Mouse (Mus musculus): Measurements from ENCODE around the gene Cox5b. TPM values are rescaled to one million over a fixed set of nuclear protein-coding genes. Genes with fewer than 3 reads are reported as not detected.
A peak's percentile ranks its signal among the peaks of the same experiment; 100 is the strongest.
"Not testable (repeated sequence)": the region's sequence is repeated elsewhere in the genome, so short reads cannot be mapped to it uniquely, and the experiment has no call there.

Gene Cox5b
- polyA plus RNA-seq (2012; rRNA removed), result 400 and 450 TPM in 2 replicates

- peak; percentile 86 for DNase-seq (ENCODE audit: low spot score)
These were observed at the start of gene Cox5b for GRCm38 (mm10) chr1:36691271-36692155. Gene Cox5b, plus strand, starts transcription at chr1:36691449.

- no peak for DNase-seq (ENCODE audit: low spot score)
These were observed 47.2 kb upstream of the Cox5b start for GRCm38 (mm10) chr1:36643957-36644614.

- no peak for DNase-seq (ENCODE audit: low spot score)
These were observed 46.6 kb upstream of the Cox5b start for GRCm38 (mm10) chr1:36644615-36645007.

GRCm38 (mm10) chr1:36646285-36646684, 45.0 kb upstream of the Cox5b start:
- DNase-seq (ENCODE audit: low spot score), result no peak

GRCm38 (mm10) chr1:36647631-36648030, 43.6 kb upstream of the Cox5b start:
- DNase-seq (ENCODE audit: low spot score), result no peak

GRCm38 (mm10) chr1:36655039-36655438, 36.2 kb upstream of the Cox5b start:
- DNase-seq (ENCODE audit: low spot score), result no peak

GRCm38 (mm10) chr1:36656233-36656632, 35.0 kb upstream of the Cox5b start:
- DNase-seq (ENCODE audit: low spot score), result no peak

- no peak for DNase-seq (ENCODE audit: low spot score)
These were observed 33.4 kb upstream of the Cox5b start for GRCm38 (mm10) chr1:36657658-36658415.

- no peak for DNase-seq (ENCODE audit: low spot score)
These were observed 32.4 kb upstream of the Cox5b start for GRCm38 (mm10) chr1:36658621-36659399.

GRCm38 (mm10) chr1:36664457-36664856, 26.8 kb upstream of the Cox5b start:
- no peak for DNase-seq (ENCODE audit: low spot score)

- DNase-seq (ENCODE audit: low spot score), result no peak
These were observed 26.0 kb upstream of the Cox5b start for GRCm38 (mm10) chr1:36665165-36665723.

GRCm38 (mm10) chr1:36665934-36666333, 25.3 kb upstream of the Cox5b start:
- no peak for DNase-seq (ENCODE audit: low spot score)

- not testable (repeated sequence) for DNase-seq (ENCODE audit: low spot score)
These were observed 23.2 kb upstream of the Cox5b start for GRCm38 (mm10) chr1:36668007-36668406.

- no peak for DNase-seq (ENCODE audit: low spot score)
These were observed 21.0 kb upstream of the Cox5b start for GRCm38 (mm10) chr1:36670256-36670655.

GRCm38 (mm10) chr1:36671260-36671659, 20.0 kb upstream of the Cox5b start:
- no peak for DNase-seq (ENCODE audit: low spot score)

- no peak for DNase-seq (ENCODE audit: low spot score)
These were observed 18.4 kb upstream of the Cox5b start for GRCm38 (mm10) chr1:36672648-36673350.

- no peak for DNase-seq (ENCODE audit: low spot score)
These were observed 16.3 kb upstream of the Cox5b start for GRCm38 (mm10) chr1:36674936-36675335.

- DNase-seq (ENCODE audit: low spot score), result no peak
These were observed 10.4 kb upstream of the Cox5b start for GRCm38 (mm10) chr1:36680893-36681292.

- no peak for DNase-seq (ENCODE audit: low spot score)
These were observed 8.5 kb upstream of the Cox5b start, which contains the start of gene Fam178b for GRCm38 (mm10) chr1:36682620-36683355. Gene Fam178b, minus strand, starts transcription at chr1:36683183.

Measured in urinary bladder, adult 2 months (tissue).